ENCODE assay signal across 9 mouse cellular contexts in genomic region chr1:106602941-106603340, GRCm38 (mm10).
DNase-seq lines count a peak whose midpoint lies in the region; ATAC-seq lines count a peak whose summit lies in the region.
"Had no signal": no experiment of that assay in that cellular context is flagged by ENCODE, and none has a peak within 500 bp of the region (broad histone marks: within the 10 kb centered on the region; RNA-seq: fewer than 3 reads in every experiment).

No protein-coding gene starts in this region.

- DNase-seq in intestine, embryonic 14.5 days (ENCODE audit: low spot score), result no peak
- DNase-seq in 3T3-L1 (ENCODE audit: low read depth, low spot score), result peak; percentile 12
- DNase-seq in cerebellum, adult 11-12 months, result peak; percentile 30
- DNase-seq in heart, postnatal 4 days, result peak; percentile 15
- DNase-seq in neural tube, embryonic 11.5 days (ENCODE audit: low spot score), result peak; percentile 34
- DNase-seq in natural killer cell, adult 2 months (ENCODE audit: low spot score in 2 of 2), result no peak
- DNase-seq in kidney, postnatal 14 days, result no peak

- no peaks in the 10 kb centered on the region for H3K27me3 ChIP-seq in intestine, embryonic 14.5 days (replicated peaks; ENCODE audit: control insufficient read depth, insufficient read depth, low read length)
- H3K27me3 ChIP-seq in intestine, embryonic 16.5 days (replicated peaks; ENCODE audit: control insufficient read depth, insufficient read depth, low read length), result no peaks in the 10 kb centered on the region
- H3K27me3 ChIP-seq in neural tube, embryonic 11.5 days (ENCODE audit: control insufficient read depth, insufficient read depth, low read length), result no peaks in the 10 kb centered on the region
- H3K27me3 ChIP-seq: megakaryocyte, embryonic 14.5 days had no signal

- no peak for ATAC-seq in intestine, embryonic 14.5 days (replicated peaks; ENCODE audit: low FRiP score, low TSS enrichment, low read depth)
- ATAC-seq in intestine, embryonic 16.5 days, result no peak
- no peak for ATAC-seq in neural tube, embryonic 11.5 days (ENCODE audit: insufficient read depth, low FRiP score, low TSS enrichment)

- H3K27ac ChIP-seq in intestine, embryonic 14.5 days (ENCODE audit: low read depth), result peak overlapping the region; percentile 18; the same call in 1 of the 2 replicates
- no peak overlapping the region for H3K27ac ChIP-seq in intestine, embryonic 16.5 days (ENCODE audit: low read length)
- no peak overlapping the region for H3K27ac ChIP-seq in neural tube, embryonic 11.5 days (ENCODE audit: low read depth, low read length)

- no peaks in the 10 kb centered on the region for H3K36me3 ChIP-seq in intestine, embryonic 14.5 days (ENCODE audit: control insufficient read depth, insufficient read depth, low read length)
- H3K36me3 ChIP-seq in intestine, embryonic 16.5 days (ENCODE audit: control insufficient read depth, insufficient read depth, low read length), result no peaks in the 10 kb centered on the region
- no peaks in the 10 kb centered on the region for H3K36me3 ChIP-seq in neural tube, embryonic 11.5 days (ENCODE audit: control insufficient read depth, insufficient read depth, low read length)

- 11% methylated on average over 6 of the region's 6 CpGs for WGBS in intestine, embryonic 14.5 days
- WGBS in intestine, embryonic 16.5 days, result 20% methylated on average over 6 of the region's 6 CpGs
- 27% methylated on average over 6 of the region's 6 CpGs for WGBS in neural tube, embryonic 11.5 days

- no peak overlapping the region for H3K9ac ChIP-seq in intestine, embryonic 14.5 days (ENCODE audit: low read length)
- no peak overlapping the region for H3K9ac ChIP-seq in intestine, embryonic 16.5 days (ENCODE audit: low read depth, low read length)
- peak overlapping the region; percentile 22; the same call in 1 of the 2 replicates for H3K9ac ChIP-seq in neural tube, embryonic 11.5 days (ENCODE audit: low read length)

- peaks cover 18% of the 10 kb centered on the region for H3K4me1 ChIP-seq in intestine, embryonic 14.5 days (replicated peaks; ENCODE audit: control insufficient read depth, insufficient read depth, low read length)
- peaks cover 14% of the 10 kb centered on the region for H3K4me1 ChIP-seq in intestine, embryonic 16.5 days (ENCODE audit: control insufficient read depth, insufficient read depth, low read length)
- H3K4me1 ChIP-seq in neural tube, embryonic 11.5 days (ENCODE audit: control insufficient read depth, insufficient read depth, low read length), result peaks cover 6% of the 10 kb centered on the region; the same call in 1 of the 2 replicates

- H3K9me3 ChIP-seq in intestine, embryonic 14.5 days (ENCODE audit: control insufficient read depth, low read length), result no peaks in the 10 kb centered on the region
- H3K9me3 ChIP-seq in intestine, embryonic 16.5 days (ENCODE audit: control insufficient read depth, low read length), result no peaks in the 10 kb centered on the region
- no peaks in the 10 kb centered on the region for H3K9me3 ChIP-seq in neural tube, embryonic 11.5 days (ENCODE audit: control insufficient read depth, low read length)
- H3K9me3 ChIP-seq: megakaryocyte, embryonic 14.5 days had no signal

- H3K4me2 ChIP-seq in intestine, embryonic 14.5 days (ENCODE audit: low read length), result no peak overlapping the region; the same call in 1 of the 2 replicates
- H3K4me2 ChIP-seq in intestine, embryonic 16.5 days (ENCODE audit: low read depth, low read length), result no peak overlapping the region
- H3K4me2 ChIP-seq in neural tube, embryonic 11.5 days (ENCODE audit: low read depth), result no peak overlapping the region

- no peak overlapping the region for H3K4me3 ChIP-seq in intestine, embryonic 14.5 days (ENCODE audit: low read depth, low read length)
- no peak overlapping the region for H3K4me3 ChIP-seq in intestine, embryonic 16.5 days (ENCODE audit: low read length)
- H3K4me3 ChIP-seq in neural tube, embryonic 11.5 days (ENCODE audit: low read depth, low read length), result no peak overlapping the region
- H3K4me3 ChIP-seq: megakaryocyte, embryonic 14.5 days had no signal

Comparison
In these comparisons a context has a peak if more than half of its experiments do, and no peak if none do; other contexts are left out.
1. DNase-seq: peak in 3T3-L1 (single experiment), cerebellum, adult 11-12 months (single experiment), heart, postnatal 4 days (single experiment) and neural tube, embryonic 11.5 days (single experiment); none in intestine, embryonic 14.5 days (single experiment), natural killer cell, adult 2 months (0 of 2) and kidney, postnatal 14 days (single experiment).